Mouse (Mus musculus) liver, embryonic 14.5 days (tissue): ENCODE measurements around the gene Uck1.

Experiments used
- CTCF ChIP-seq: IDR thresholded peaks from 2 replicates; pipeline ENCODE4 v1.5.1; 2016; ENCODE audit warnings: antibody characterized with exemption, low read depth, control low read depth
- EP300 ChIP-seq: IDR thresholded peaks from 2 replicates; pipeline ENCODE4 v1.6.1; 2016; ENCODE audit warnings: antibody characterized with exemption, low read depth

DNA sequence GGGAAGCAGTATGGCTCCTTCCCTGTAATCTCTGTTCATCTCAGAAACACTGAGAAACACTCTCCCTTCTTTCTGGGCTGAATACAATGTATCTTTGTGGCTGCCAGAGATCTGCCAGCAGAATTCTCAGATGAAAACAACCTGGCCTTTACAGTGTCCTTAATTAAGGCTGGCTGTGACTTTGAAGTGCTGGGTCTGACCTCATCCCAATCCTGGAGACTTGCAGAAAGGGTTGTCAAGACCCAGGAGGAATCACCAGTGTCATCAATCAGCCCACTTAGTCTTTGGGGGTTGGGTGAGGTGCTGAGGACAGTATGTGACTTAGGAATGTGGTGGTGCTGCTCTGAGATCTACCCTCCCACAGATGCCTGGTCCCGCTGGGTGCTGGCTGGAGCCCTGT, 6.6 kb downstream of the Uck1 start:
- TF ChIP-seq CTCF (no peak), EP300 (no peak)
